Mouse (Mus musculus) left cerebral cortex, postnatal 4 days (tissue): ENCODE data around the gene Fndc5. TPM values are rescaled to one million over a fixed set of nuclear protein-coding genes. Genes with fewer than 3 reads are reported as not detected.

ENCODE experiments used
- total RNA-seq, 2 experiments: library from RNA; stranded (reverse); gene quantifications; 2 replicates each; pipeline ENCODE4 v1.2.3; 2021

Gene Fndc5
- total RNA-seq, 2 experiments from 2014 or later: 16.4 to 18.0 TPM

Other genes starting within 250 kb of the Fndc5 start
- gene Azin2, start 174.6 kb upstream of the Fndc5 start, total RNA-seq: 10 to 100 TPM; 17.8 to 20.0 TPM
- 10 to 100 TPM; 33.5 to 33.8 TPM for gene Ak2, start 145.0 kb upstream of the Fndc5 start, total RNA-seq
- 100 to 1,000 TPM in 1 of 2 experiments, 10 to 100 TPM in 1; 97.9 to 102 TPM for gene Rnf19b, start 78.7 kb upstream of the Fndc5 start, total RNA-seq
- gene Tmem54, start 31.5 kb upstream of the Fndc5 start, total RNA-seq: not detected
- gene Hpca, start 15.0 kb upstream of the Fndc5 start, total RNA-seq: 100 to 1,000 TPM; 189 to 218 TPM
- gene S100pbp, start 52.7 kb downstream of the Fndc5 start, total RNA-seq: 10 to 100 TPM; 40.5 to 42.1 TPM
- 100 to 1,000 TPM; 113 to 121 TPM for gene Yars, start 52.8 kb downstream of the Fndc5 start, total RNA-seq
- 10 to 100 TPM in 1 of 2 experiments, 1 to 10 TPM in 1; 9.7 to 11.7 TPM for gene C77080, start 124.4 kb downstream of the Fndc5 start, total RNA-seq
- gene Sync, start 150.6 kb downstream of the Fndc5 start, total RNA-seq: 1 to 10 TPM in 1 of 2 experiments, under 1 TPM in 1; 0.58 to 1.6 TPM
- gene Rbbp4, start 198.4 kb downstream of the Fndc5 start, total RNA-seq: 100 to 1,000 TPM; 156 to 186 TPM
- 10 to 100 TPM; 18.0 to 18.5 TPM for gene Zbtb8os, start 198.7 kb downstream of the Fndc5 start, total RNA-seq
- 10 to 100 TPM in 1 of 2 experiments, 1 to 10 TPM in 1; 9.8 to 11.3 TPM for gene Zbtb8a, start 241.1 kb downstream of the Fndc5 start, total RNA-seq